Mouse (Mus musculus) kidney, adult 2 months (tissue): Measurements from ENCODE around the gene Wrap53.

ENCODE experiments used
- CTCF ChIP-seq: fragments of 200-500 bp; conservative IDR thresholded peaks from 2 replicates; pipeline ENCODE4 v1.5.1; 2011; ENCODE audit warnings: low read depth, mild to moderate bottlenecking, control low read depth, low read length, moderate library complexity, mixed read lengths; ENCODE audit not compliant: insufficient read depth, insufficient read length
- POLR2A ChIP-seq: fragments of 200-500 bp; IDR thresholded peaks from one replicate; pipeline ENCODE4 v1.6.1; 2011; ENCODE audit warnings: low read depth, low read length, control low read depth

GRCm38 (mm10) chr11:69578301-69578700, 1.8 kb downstream of the Wrap53 start:
- no peak for TF ChIP-seq POLR2A
- TF ChIP-seq CTCF: no peak
